Mouse (Mus musculus): Measurements from ENCODE around the gene Hscb.

- TF ChIP-seq CTCF (IDR thresholded peaks at IDR 0.05; ENCODE audit: low read depth, low read length) (no peak), POLR2A (IDR thresholded peaks at IDR 0.05; ENCODE audit: insufficient read depth, low read length) (no peak)
These were observed 35.1 kb upstream of the Hscb start for GRCm38 (mm10) chr5:110874711-110875110.
